Mouse (Mus musculus): Measurements from ENCODE around the gene Ralgds. TPM values are rescaled to one million over a fixed set of nuclear protein-coding genes. Genes with fewer than 3 reads are reported as not detected.

The Ralgds gene
- total and polyA plus RNA-seq, 2 experiments from 2014 or later: 76.8 to 197 TPM

GRCm38 (mm10) chr2:28532938-28533771 is 20.2 kb downstream of the Ralgds start:
- Histone ChIP-seq H3K9ac (peak overlapping the region; percentile 68), H3K9me3 (ENCODE audit: low read length) (no peaks in the 10 kb centered on the region), H3K27ac (ENCODE audit: low read depth, low read length) (peak overlapping the region; percentile 77), H3K4me2 (ENCODE audit: low read depth) (peak overlapping the region; percentile 87), H3K4me1 (ENCODE audit: insufficient read depth) (peaks cover 51% of the 10 kb centered on the region), H3K4me3 (ENCODE audit: low read depth, low read length) (peak overlapping the region; percentile 48), H3K27me3 (ENCODE audit: insufficient read depth, low read length) (no peaks in the 10 kb centered on the region), H3K36me3 (ENCODE audit: insufficient read depth) (no peaks in the 10 kb centered on the region)
- 6% methylated on average over 48 of the region's 49 CpGs for WGBS
- 0 out of 2 replicates have a peak, but pooled peaks have one; percentile 2 for TF ChIP-seq CTCF (IDR thresholded peaks at IDR 0.05; ENCODE audit: low read depth)
- DNase-seq (peak; percentile 85), ATAC-seq (peak; percentile 91)

GRCm38 (mm10) chr2:28533901-28534435 is 21.0 kb downstream of the Ralgds start:
- Histone ChIP-seq H3K9ac (peak overlapping the region; percentile 68), H3K4me3 (ENCODE audit: low read depth, low read length) (peak overlapping the region; percentile 48), H3K27me3 (ENCODE audit: insufficient read depth, low read length) (no peaks in the 10 kb centered on the region), H3K9me3 (ENCODE audit: low read length) (no peaks in the 10 kb centered on the region), H3K36me3 (ENCODE audit: insufficient read depth) (no peaks in the 10 kb centered on the region), H3K4me2 (ENCODE audit: low read depth) (peak overlapping the region; percentile 87), H3K27ac (ENCODE audit: low read depth, low read length) (peak overlapping the region; percentile 77), H3K4me1 (ENCODE audit: insufficient read depth) (peaks cover 59% of the 10 kb centered on the region)
- ATAC-seq: no peak
- TF ChIP-seq CTCF (IDR thresholded peaks at IDR 0.05; ENCODE audit: low read depth): no peak
- WGBS: 46% methylated on average over 7 of the region's 7 CpGs
- peak; percentile 34 for DNase-seq

GRCm38 (mm10) chr2:28534436-28535262 is 21.7 kb downstream of the Ralgds start:
- ATAC-seq (peak; percentile 10), DNase-seq (peak; percentile 58)
- H3K9ac ChIP-seq: peak overlapping the region; percentile 68
- peak overlapping the region; percentile 77 for H3K27ac ChIP-seq (ENCODE audit: low read depth, low read length)
- no peak for TF ChIP-seq CTCF (IDR thresholded peaks at IDR 0.05; ENCODE audit: low read depth)
- WGBS: 21% methylated on average over 11 of the region's 11 CpGs
- H3K9me3 ChIP-seq (ENCODE audit: low read length): no peaks in the 10 kb centered on the region
- H3K36me3 ChIP-seq (ENCODE audit: insufficient read depth): no peaks in the 10 kb centered on the region
- no peaks in the 10 kb centered on the region for H3K27me3 ChIP-seq (ENCODE audit: insufficient read depth, low read length)
- peak overlapping the region; percentile 16 for H3K4me3 ChIP-seq (ENCODE audit: low read depth, low read length)
- peak overlapping the region; percentile 87 for H3K4me2 ChIP-seq (ENCODE audit: low read depth)
- H3K4me1 ChIP-seq (ENCODE audit: insufficient read depth): peaks cover 66% of the 10 kb centered on the region

GRCm38 (mm10) chr2:28535263-28535540 is 22.3 kb downstream of the Ralgds start:
- WGBS: 24% methylated on average over 4 of the region's 4 CpGs
- ATAC-seq (no peak), DNase-seq (no peak)
- Histone ChIP-seq H3K4me3 (ENCODE audit: low read depth, low read length) (no peak overlapping the region), H3K9ac (peak overlapping the region; percentile 68; the same call in 1 of the 2 replicates), H3K27ac (ENCODE audit: low read depth, low read length) (peak overlapping the region; percentile 77), H3K9me3 (ENCODE audit: low read length) (no peaks in the 10 kb centered on the region), H3K4me1 (ENCODE audit: insufficient read depth) (peaks cover 66% of the 10 kb centered on the region), H3K4me2 (ENCODE audit: low read depth) (peak overlapping the region; percentile 87), H3K36me3 (ENCODE audit: insufficient read depth) (0 out of 2 replicates have a peak, but pooled peaks cover under 1% of the 10 kb centered on the region), H3K27me3 (ENCODE audit: insufficient read depth, low read length) (no peaks in the 10 kb centered on the region)
- no peak for TF ChIP-seq CTCF (IDR thresholded peaks at IDR 0.05; ENCODE audit: low read depth)

GRCm38 (mm10) chr2:28535650-28536049 is 22.7 kb downstream of the Ralgds start:
- Histone ChIP-seq H3K4me3 (ENCODE audit: low read depth, low read length) (no peak overlapping the region), H3K27ac (ENCODE audit: low read depth, low read length) (peak overlapping the region; percentile 77; the same call in 1 of the 2 replicates)
- no peak for ATAC-seq

GRCm38 (mm10) chr2:28536166-28536565 is 23.2 kb downstream of the Ralgds start:
- no peak for TF ChIP-seq CTCF (IDR thresholded peaks at IDR 0.05; ENCODE audit: low read depth)
- Histone ChIP-seq H3K27ac (ENCODE audit: low read depth, low read length) (peak overlapping the region; percentile 77; the same call in 1 of the 2 replicates), H3K4me3 (ENCODE audit: low read depth, low read length) (no peak overlapping the region), H3K4me2 (ENCODE audit: low read depth) (no peak overlapping the region; the same call in 1 of the 2 replicates), H3K9me3 (ENCODE audit: low read length) (no peaks in the 10 kb centered on the region), H3K9ac (no peak overlapping the region), H3K4me1 (ENCODE audit: insufficient read depth) (peaks cover 66% of the 10 kb centered on the region), H3K36me3 (ENCODE audit: insufficient read depth) (0 out of 2 replicates have a peak, but pooled peaks cover 8% of the 10 kb centered on the region), H3K27me3 (ENCODE audit: insufficient read depth, low read length) (no peaks in the 10 kb centered on the region)
- WGBS: 49% methylated on average over 4 of the region's 4 CpGs
- DNase-seq (no peak), ATAC-seq (no peak)

More at GRCm38 (mm10) chr2:28535650-28536049, 22.7 kb downstream of the Ralgds start:
- peak; percentile 59 for DNase-seq
- Histone ChIP-seq H3K9me3 (ENCODE audit: low read length) (no peaks in the 10 kb centered on the region), H3K4me2 (ENCODE audit: low read depth) (peak overlapping the region; percentile 87), H3K27me3 (ENCODE audit: insufficient read depth, low read length) (no peaks in the 10 kb centered on the region), H3K9ac (peak overlapping the region; percentile 68; the same call in 1 of the 2 replicates), H3K36me3 (ENCODE audit: insufficient read depth) (0 out of 2 replicates have a peak, but pooled peaks cover 5% of the 10 kb centered on the region), H3K4me1 (ENCODE audit: insufficient read depth) (peaks cover 66% of the 10 kb centered on the region)
- TF ChIP-seq CTCF (IDR thresholded peaks at IDR 0.05; ENCODE audit: low read depth): no peak
- 10% methylated on average over 7 of the region's 7 CpGs for WGBS
